Mouse (Mus musculus) yolk sac, embryonic 10.5 days (tissue): ENCODE results near the gene Acaca.

Source experiments
- DNase-seq: peaks from one replicate; pipeline ENCODE4 v3.0.0-alpha.2; 2017; ENCODE audit warnings: low spot score

The Acaca gene

DNA sequence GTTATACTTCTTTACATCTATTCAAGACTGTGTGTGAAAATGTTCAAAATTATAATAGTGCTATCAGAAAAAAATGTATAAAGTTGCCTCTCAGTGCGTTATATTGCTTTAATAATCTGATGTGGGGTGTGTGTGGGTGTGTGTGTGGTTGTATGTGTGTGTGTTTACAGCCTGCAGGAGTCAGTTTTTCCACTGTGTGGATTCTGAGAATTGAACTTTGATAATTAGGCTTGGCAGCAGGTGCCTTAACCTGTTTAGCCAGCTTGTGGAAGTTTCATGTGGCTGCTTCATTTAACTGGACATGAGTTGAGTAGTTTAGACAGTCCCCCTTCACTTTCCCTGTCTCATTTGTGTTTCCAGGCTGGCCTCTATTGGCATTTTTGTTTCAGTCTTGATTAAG is 117.9 kb downstream of the Acaca start:
- no peak for DNase-seq

DNA sequence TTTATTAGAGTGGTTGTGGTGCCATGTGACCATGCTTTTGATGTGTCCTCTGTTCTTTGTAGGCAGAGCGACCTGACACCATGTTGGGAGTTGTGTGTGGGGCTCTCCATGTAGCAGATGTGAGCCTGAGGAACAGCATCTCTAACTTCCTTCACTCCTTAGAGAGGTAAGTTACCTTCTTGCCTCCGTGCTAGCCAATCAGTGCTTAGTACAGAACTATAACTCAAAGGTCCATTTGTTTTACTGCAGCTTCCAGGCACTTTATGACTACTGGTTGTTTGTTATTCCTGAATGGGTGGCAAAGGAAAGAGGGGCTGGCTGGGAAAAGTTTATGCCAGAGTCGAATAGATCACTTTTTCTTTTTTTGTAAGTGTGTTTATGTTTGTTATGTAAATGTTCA is 121.7 kb downstream of the Acaca start:
- no peak for DNase-seq

DNA sequence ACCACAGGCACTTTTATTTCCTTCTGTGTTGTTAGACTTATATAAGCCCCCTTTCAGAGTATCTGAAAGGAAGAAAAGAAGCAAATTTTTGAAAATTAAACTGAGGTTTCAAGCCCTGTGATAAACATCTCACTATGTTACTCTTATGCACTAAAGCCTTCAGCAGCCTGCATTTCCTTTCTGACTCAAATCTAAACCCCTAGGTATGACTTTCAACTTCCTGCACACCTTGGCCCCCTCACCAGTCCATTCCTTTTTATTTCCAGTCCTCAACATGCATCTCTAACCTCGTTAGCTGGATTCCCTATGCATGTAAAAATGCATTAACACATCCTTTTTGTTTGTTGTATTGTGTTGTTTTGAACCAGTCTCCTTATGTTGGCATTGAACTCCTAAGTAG is 123.0 kb downstream of the Acaca start:
- no peak for DNase-seq

DNA sequence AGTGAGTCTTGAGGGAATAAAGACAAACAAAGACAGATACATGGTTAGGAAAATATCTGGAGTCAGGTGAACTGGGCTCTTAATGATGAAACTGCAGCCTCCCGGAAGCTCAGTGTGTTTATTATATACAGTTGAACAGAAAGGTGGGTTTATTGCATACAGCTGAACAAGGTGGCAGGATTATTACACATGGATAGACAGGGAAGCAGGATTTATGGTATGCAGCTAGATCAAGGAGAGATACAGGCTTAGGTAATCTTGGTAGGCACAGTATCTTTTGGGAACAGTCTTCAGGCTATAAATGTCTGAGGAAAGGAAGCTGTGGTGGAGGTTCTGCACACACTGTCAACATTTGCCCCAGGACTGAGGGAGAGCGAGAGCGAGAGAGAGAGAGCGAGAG is 126.4 kb downstream of the Acaca start:
- no peak for DNase-seq

DNA sequence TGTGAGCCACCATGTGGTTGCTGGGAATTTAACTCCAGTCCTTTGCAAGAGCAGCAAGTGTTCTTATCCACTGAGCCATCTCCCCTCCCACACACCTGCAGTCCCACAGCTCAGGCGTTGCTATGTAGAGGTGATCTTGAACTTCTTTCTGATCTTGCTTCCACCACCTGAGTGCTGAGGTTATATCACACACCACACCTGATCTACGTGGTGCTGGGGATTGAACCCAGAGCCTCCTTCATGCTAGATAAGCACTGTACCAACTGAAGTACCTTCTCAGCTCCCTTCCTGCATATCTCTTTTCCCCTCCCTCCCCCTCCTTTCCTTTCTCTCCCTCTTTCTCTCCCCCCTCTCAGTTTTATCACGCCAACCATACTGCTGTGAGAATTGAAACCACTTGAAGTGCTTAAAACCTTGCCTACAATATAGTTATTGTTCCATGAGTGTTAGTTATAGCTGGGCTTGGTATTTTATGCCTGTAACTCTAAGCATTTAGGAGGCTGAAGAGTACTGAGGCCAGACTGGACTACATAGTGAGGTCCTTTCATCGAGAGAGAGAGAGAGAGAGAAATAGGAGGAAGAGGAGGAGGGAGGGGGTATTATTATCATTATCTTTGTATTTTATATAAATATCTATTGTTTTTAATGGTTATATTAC is 128.7 kb downstream of the Acaca start:
- no peak for DNase-seq

DNA sequence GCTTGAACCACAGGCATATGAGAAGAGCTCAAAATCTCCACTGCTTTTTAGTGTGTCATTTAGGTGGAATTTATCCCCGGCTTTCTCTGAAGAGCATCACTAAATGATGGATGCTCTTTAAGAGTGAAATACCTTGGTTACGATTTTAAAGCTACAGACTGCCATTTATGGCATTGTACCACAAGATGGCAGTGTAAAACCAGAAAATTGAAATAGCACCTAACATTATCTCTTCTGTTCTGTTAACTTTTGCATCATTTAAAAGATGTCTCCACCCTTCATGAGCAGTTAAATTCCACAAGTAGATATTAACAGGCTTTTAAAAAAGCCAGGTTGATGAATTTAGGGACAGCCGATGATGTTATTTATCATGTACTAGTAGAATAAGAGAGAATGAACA is 135.0 kb downstream of the Acaca start:
- no peak for DNase-seq

DNA sequence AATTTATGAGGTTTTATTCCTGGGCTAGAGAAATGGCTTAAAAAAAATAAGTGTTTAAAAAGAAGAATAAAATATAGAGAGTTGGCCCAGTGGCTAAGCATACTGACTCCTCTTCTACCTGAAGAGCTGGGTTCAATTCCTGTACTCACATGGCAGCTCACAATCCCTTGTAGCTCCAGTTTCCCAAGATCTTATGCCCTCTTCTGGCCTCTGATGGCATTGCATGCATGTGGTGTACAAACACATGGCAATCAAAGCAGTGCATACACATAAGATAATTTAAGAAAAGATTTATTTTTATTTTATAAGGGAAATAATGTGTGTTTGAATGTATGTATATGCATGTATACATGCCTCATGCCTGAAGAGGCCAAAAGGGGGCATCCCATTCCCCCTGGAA is 138.6 kb downstream of the Acaca start:
- DNase-seq: no peak

DNA sequence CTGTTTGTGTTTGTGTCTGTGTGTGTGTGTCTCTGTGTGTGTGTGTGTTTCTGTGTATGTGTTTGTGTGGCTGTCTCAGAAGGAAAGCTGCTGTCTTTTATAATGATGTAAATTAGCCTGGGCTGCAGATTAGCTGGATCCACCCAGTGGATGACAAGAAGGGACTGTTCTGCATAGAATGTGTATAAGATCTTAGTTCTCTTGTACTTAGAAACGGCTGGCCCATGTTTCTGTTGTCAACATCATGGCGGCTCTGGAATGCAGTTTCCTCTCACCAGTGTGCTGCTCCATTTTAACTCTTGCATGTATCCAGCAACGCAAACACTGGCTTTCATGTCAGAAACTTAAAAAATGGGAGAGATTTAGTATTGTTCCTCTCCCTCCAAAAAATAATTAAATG is 141.0 kb downstream of the Acaca start:
- no peak for DNase-seq

DNA sequence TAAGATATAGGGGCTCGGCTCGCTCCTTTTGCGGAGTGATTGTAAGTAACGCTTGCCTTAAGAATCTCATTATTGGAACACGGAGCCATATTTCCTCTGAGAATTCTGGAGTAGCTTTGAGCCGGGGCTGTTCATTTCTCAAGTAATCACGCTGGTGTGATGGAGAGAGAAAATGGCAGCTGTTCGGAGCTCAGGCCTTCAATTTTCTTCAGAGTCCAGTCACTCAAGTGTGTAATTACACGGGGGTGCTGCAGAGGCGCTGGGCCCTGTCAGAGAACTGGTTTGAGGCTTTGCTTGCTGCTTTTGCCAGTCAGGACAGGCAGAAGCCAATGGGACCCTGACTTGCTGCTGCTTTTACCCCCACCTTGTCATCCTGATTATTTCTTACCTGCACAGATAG is 142.5 kb downstream of the Acaca start:
- DNase-seq: no peak

DNA sequence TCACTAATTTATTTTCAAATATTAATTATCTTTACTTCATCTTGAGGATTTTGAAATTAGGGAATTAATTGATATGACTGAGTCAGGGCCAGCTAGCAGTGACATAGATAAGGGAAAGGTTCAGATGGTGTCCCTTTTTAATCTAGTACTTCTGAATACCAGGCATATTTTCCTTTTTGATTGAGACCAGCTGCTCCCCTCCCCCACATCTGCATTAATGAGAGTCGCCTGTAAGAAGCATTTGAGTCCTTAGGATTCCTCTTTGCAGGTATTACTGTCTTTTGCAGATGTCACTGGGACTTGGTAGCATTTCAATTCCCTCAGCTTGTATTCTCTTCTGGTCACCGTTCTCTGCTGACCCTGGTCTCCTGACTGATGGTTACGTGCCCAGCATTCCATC is 143.1 kb downstream of the Acaca start:
- no peak for DNase-seq

DNA sequence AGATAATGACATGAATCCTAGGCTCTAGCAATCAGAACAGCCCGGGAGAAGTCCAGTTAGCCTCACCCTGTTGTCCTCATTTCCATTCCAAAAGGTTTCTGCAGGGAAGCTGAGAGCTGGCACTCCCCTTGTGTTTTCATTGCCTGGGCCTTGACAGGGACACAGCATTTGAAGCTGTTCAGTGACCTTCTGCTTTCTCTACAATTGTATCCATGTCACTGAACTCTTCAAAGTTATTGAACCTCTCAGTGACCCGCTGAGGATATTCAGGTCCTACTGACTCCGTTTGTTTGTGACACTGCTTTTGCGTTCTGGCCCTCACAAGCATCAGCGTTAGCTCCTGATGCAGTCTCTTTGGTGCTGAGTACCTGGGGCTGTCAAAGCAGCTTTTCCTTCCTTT is 147.5 kb downstream of the Acaca start:
- no peak for DNase-seq

DNA sequence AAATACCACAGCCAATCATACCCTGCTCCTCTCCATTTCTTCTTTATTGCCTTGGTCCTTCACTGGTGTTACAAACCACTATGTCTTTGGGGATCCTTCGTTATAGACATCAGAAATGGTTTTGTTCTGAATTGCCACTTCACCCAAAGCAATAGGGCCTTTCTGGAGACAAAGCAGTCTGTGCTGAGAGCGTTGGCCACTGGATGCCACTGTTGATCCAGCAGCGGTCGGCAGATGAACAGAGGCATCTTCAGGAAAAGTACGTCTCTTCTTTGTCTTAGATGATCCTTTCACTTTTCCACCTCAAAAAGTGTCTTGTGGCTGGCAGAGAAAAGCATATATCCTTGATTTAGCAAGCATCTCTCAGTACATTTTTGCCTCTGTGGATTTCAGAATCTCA is 151.8 kb downstream of the Acaca start:
- DNase-seq: no peak

DNA sequence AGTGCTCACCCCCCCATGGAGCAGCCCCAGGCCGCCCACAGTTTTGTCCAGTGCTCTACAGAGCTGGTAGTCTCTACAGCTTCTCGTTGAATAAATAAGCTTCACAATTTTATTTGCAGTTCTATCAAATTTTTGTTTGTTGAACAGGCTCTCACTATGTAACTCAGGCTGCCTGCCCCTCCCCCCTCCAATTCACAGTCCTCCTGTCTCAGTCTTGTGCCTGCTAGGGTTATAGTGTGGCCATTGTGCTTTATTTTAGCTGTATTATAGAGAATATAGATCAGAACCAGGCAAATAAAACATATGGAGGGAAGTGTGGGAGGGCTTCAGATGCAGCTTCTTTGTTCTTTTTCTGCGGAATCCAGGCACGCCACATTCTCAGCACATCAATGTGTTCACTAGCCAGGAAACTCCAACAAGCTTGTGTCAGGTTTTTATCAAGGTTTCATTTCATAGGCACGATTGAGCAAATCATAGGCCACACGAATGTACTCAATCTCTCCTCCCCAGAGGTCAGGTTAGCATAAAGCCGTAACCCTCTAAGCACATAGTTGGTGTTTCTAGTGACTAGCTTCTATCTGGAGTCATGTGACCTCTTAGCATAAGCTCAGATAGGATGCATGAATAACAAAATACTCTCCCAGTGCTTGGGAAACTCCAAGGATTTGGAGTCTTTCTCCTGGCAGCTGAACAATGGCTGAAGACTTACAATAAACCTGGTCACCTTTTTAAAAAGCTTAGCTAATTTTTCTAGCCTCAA is 153.7 kb downstream of the Acaca start:
- no peak for DNase-seq

DNA sequence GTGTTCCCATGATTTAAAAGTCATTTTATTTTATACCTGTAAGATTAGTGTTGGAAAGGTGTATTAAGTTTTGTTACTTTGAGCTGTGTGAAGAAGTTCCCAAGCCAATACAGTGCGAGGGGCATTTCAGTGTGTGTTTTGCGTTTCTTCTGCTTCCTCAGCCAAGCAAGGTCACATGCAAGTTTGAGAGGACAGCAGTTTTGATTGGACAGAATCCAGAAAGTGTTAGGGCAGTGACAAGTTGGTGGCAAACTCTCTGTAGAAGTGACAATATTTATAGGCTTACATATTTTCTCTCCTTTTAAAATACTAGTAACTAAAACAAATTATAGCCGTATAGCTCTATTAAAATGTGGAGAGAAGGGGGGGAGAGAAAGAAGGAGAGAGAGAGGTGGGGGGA is 161.3 kb downstream of the Acaca start:
- DNase-seq: no peak

DNA sequence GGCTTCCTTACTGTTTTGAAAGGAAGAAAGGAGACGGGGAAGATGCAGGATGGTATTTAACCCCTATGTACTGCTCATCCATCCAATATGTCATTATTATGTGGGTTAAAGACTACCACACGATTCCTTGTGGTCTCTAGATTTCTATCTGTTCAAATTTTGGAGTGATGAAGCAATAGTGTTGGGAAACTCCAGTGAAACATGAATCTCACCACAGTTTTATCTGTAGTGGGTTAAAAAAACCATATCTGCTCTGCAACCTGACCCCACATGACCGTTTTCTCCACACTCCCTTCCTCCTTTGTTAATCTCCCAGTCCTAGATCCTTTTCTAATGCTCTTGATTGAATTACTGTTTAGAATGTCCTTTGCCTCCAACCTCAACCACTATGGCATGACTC is 163.1 kb downstream of the Acaca start:
- DNase-seq: no peak

DNA sequence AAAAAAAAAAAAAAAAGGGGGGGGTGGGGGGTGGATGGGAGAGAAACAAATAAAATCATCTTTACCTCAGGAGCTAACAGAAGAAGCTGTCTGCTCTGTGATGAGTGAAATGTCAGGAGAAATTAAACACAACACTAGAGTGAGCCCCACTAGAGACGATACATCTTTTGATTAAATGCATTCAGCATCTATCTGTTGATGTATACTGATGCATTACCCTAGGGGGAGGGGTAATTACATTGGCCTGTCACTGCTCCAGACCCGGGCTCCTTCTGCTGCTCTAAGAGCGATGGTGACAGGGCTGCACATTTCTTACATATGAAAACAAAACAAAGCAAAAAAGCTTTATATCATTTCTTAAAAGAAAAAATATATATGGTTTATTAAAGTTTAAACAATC is 163.8 kb downstream of the Acaca start:
- no peak for DNase-seq

DNA sequence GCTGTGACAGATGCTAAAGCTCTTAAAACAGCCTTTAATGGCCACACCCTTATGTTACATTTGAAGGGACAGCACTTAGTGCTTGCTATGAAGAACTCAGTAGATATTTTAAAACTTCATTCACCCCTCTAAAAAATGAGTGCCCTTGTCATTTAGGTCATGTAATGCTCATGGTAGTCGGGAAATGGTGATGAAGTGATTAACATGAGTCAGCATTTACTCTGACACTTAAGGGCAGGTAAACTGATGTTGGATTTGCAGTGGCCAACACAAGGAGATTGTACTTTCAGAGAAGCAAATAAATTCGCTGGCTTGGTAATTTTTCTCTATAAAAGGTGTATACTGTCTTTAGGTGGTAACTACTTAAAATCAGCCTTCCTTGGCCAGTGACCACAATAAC is 166.9 kb downstream of the Acaca start:
- no peak for DNase-seq

DNA sequence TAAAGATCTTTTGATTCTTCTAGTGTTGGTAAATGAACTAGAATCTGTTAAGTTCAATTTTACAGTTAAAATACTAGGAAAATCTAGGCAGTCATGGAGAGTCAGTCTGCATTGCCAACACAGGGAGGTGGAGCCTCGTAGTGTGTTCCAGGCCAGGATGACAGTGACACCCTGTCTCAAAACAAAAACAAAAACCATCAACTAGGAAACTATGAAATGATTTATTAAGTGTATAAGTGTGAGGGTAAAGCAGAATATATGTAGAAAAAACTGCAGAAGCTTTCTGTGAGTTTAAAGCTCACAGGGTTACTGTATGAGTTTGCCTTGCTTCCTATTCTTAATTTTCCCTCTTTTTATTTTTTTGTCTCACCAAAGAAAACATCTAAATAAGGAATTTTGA is 176.0 kb downstream of the Acaca start:
- DNase-seq: no peak

DNA sequence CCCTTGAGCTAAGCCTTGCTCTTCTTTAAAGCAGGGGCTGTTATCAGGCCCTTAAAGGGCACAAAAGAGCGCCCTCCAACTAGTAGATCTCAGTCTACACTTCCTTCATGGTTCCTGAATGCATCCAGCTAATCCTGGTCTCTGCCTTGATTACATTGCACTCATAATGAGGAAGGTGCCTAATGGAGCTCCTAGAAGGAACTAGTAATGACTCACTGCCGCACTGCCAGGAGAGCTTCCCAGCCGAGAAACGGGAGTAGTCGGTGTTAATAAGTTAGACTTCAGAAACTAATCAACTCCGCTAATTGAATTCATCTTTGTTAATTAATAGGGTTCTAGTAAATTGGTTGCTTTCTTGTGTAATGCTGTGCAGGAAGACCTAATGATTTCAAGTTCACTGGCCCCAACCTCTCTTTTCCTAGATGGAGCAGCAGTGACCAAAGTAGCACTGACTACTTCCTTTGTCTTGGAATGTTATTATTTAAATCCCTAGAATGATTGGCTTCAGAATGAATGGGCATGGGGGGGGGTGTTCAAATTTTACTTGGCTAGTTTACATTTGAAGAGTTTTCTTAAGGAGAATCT is 176.8 kb downstream of the Acaca start:
- no peak for DNase-seq

DNA sequence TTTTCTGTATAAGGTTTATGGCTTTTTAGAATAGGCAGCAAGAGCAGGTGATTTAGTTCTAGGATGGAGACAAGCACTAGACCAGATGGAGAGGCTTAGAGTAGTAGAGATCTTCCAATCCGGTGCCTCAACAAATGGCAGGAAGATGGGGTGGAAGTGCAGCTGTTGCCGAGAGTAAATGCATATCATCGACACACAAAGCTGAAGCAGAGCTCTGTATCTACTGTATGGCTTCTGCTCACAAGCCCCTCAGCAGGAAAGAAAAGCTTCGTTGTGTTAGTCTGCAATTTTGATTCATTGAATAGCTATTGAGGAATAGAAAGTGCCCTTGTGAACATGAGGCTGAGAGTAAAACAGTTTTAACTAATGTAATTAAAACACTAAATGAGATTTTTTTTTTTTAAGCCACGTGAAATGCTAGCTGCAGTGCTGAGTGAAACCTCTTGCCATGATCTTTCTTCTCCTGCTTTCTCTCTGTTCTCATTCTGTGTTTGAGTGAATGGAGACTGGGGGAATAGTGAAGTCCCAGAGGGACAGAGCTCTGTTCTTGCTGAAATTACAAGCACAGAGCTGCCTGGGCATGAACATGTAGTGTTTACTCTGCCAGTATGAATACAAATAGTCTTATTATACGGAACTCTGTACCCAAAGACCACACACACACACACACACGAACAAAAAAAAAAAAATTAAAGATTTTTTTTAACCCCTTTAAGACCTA is 194.7 kb downstream of the Acaca start:
- DNase-seq: no peak

DNA sequence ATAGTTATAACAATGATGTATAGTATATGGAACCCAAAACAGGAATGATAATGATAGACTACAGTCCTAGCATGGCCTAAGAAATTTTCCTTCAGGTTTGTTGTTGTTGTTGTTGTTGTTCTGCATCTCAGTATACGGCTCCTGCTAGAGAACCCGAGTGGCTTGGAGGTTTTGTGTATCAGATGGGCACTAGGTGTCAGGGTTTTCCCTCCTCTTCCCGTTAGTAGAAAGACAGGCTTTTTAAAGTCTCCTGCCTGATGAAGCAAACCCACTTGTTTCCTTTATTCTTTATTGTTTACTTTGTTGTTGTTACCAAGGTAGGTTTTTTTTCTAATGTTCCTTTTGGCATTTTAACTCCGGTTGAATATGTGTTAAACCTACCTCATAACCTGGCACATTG is 197.6 kb downstream of the Acaca start:
- no peak for DNase-seq

DNA sequence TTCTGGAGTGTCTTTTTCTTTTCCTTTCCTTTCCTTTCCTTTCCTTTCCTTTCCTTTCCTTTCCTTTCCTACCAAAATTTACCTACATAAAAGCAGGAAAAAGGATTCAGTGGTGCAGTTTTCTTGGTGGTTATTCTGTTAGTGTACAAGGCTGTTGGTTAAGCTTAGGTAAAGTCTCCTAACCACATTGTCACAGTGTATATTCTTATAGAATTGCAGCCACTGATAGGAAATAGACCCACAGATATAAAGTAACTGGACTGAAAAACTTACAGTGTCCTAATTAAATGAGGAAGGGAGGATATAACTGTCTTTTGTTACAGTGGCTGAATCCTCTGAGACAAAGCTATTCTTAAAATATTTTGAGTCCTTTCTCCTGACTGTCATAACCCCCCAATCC is 202.9 kb downstream of the Acaca start:
- DNase-seq: no peak

DNA sequence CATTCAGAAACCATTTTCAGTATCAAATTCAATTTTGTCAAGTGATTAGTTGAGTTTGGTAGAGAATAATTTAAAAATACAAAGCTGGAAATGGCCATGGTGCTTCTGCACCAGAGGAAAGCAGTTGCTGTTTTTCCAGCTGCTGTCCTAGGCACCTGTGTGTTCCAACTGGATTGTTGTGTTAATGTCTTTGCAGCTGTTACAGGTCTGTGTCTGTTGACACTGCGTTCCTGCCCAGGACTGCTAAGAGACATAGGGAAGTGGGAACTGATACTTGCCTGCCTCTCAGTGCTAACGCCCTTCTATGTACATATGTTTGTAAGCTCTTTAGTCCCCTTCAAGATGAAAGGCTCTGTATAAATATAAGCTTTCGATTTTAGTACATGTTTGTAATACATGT is 203.4 kb downstream of the Acaca start:
- no peak for DNase-seq
